ENCODE assay signal across 10 mouse cellular contexts in the genomic region with DNA sequence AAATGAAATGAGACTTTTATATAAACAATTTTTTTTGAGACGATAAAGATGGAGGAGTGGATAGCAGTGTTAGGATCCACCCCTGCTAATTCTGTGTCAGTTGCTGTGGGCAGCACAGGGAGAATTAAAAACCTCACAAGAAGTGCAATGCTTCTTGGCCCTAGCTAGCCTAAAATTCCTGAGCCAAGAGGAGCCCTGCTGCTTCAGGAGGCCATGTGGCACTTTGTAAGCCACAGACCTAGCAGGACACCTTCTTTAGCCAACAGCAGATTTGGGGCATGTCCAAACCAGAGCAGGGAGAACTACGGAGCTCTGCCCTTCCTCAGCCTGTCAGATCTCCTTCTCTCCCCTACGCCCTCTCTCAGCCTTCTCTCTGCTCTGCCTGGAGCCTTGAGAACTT. TPM values are rescaled to one million over a fixed set of nuclear protein-coding genes. Genes with fewer than 3 reads are reported as not detected.
DNase-seq lines count a peak whose midpoint lies in the region; ATAC-seq and TF ChIP-seq lines count a peak whose summit lies in the region.
"Had no signal": no experiment of that assay in that cellular context is flagged by ENCODE, and none has a peak within 500 bp of the region (broad histone marks: within the 10 kb centered on the region; RNA-seq: fewer than 3 reads in every experiment).

No protein-coding gene starts in this region.

- no peak for TF ChIP-seq CTCF in thymus, adult 2 months (IDR thresholded peaks at IDR 0.05; ENCODE audit: borderline replicate concordance, control insufficient read depth, extremely low read depth, insufficient read depth, low read length, poor library complexity)

- no peak overlapping the region for H3K9ac ChIP-seq in hindbrain, embryonic 14.5 days
- no peak overlapping the region for H3K9ac ChIP-seq in hindbrain, embryonic 12.5 days

- no peak overlapping the region for H3K4me2 ChIP-seq in hindbrain, embryonic 14.5 days (replicated peaks)
- no peak overlapping the region for H3K4me2 ChIP-seq in hindbrain, embryonic 12.5 days (replicated peaks)

- H3K4me3 ChIP-seq in hindbrain, embryonic 14.5 days (replicated peaks; ENCODE audit: low read length) = no peak overlapping the region
- no peak overlapping the region for H3K4me3 ChIP-seq in hindbrain, embryonic 12.5 days
- no peak overlapping the region for H3K4me3 ChIP-seq in thymus, adult 2 months (ENCODE audit: control insufficient read depth, insufficient read depth, low read length)

- H3K36me3 ChIP-seq in hindbrain, embryonic 14.5 days (replicated peaks; ENCODE audit: control insufficient read depth, insufficient read depth) = no peaks in the 10 kb centered on the region
- no peaks in the 10 kb centered on the region for H3K36me3 ChIP-seq in hindbrain, embryonic 12.5 days
- no peaks in the 10 kb centered on the region for H3K36me3 ChIP-seq in thymus, adult 2 months (ENCODE audit: control insufficient read depth, insufficient read depth, low read length)

- no peak for TF ChIP-seq POLR2A in thymus, adult 2 months (IDR thresholded peaks at IDR 0.05; ENCODE audit: control insufficient read depth, extremely low read depth, insufficient read depth, low read length, poor library complexity)

- no peak for ATAC-seq in hindbrain, embryonic 14.5 days (ENCODE audit: low FRiP score)
- ATAC-seq in hindbrain, embryonic 12.5 days (ENCODE audit: low FRiP score) = no peak

- 77% methylated on average over 3 of the region's 3 CpGs for WGBS in hindbrain, embryonic 14.5 days
- WGBS in hindbrain, embryonic 12.5 days = 87% methylated on average over 3 of the region's 3 CpGs
- 95% methylated on average over 3 of the region's 3 CpGs for WGBS in thymus, adult 2 months

- DNase-seq in hindbrain, embryonic 14.5 days (ENCODE audit: low spot score) = no peak
- DNase-seq in urinary bladder, adult 2 months (ENCODE audit: low spot score) = peak; percentile 20
- DNase-seq in urinary bladder, postnatal 10 days (ENCODE audit: low spot score) = no peak
- DNase-seq in cerebellum, postnatal 36 days = peak; percentile 83 to 89
- DNase-seq in thymus, adult 2 months = no peak
- no peak for DNase-seq in c-Kit-positive CD71-positive TER-119-positive erythroid progenitor cells, embryonic 14.5 days (ENCODE audit: low spot score)
- DNase-seq in T-cell, adult 2 months (ENCODE audit: low spot score) = no peak
- DNase-seq: gastrocnemius, postnatal 14 days; kidney, postnatal 25 days had no signal

- H3K27ac ChIP-seq in hindbrain, embryonic 14.5 days = 0 out of 2 replicates have a peak overlapping the region, but pooled peaks have one; percentile 14
- no peak overlapping the region for H3K27ac ChIP-seq in hindbrain, embryonic 12.5 days
- H3K27ac ChIP-seq in thymus, adult 2 months (ENCODE audit: control insufficient read depth, insufficient read depth, low read length) = no peak overlapping the region

- no peaks in the 10 kb centered on the region for H3K9me3 ChIP-seq in hindbrain, embryonic 14.5 days (ENCODE audit: control insufficient read depth, low read length)
- H3K9me3 ChIP-seq in hindbrain, embryonic 12.5 days (replicated peaks) = no peaks in the 10 kb centered on the region

- peaks cover 6% of the 10 kb centered on the region; the same call in 1 of the 2 replicates for H3K4me1 ChIP-seq in hindbrain, embryonic 14.5 days (replicated peaks; ENCODE audit: control insufficient read depth, insufficient read depth, low read length)
- peaks cover 9% of the 10 kb centered on the region for H3K4me1 ChIP-seq in hindbrain, embryonic 12.5 days
- H3K4me1 ChIP-seq in thymus, adult 2 months (replicated peaks; ENCODE audit: control insufficient read depth, insufficient read depth, low read length) = no peaks in the 10 kb centered on the region

- no peaks in the 10 kb centered on the region for H3K27me3 ChIP-seq in hindbrain, embryonic 14.5 days (ENCODE audit: control insufficient read depth, insufficient read depth, low read length)
- H3K27me3 ChIP-seq in hindbrain, embryonic 12.5 days = no peaks in the 10 kb centered on the region
- no peaks in the 10 kb centered on the region for H3K27me3 ChIP-seq in thymus, adult 2 months (ENCODE audit: control insufficient read depth, insufficient read depth, low read length)

RNA-seq across cellular contexts. Expression of gene Heg1, which starts 13.8 kb away (rescaled TPM):
- polyA plus RNA-seq in hindbrain, embryonic 14.5 days (2014; fragmentation: Nextera tagmentation; extraction: Ambion mirVana) = 10.7 and 11.2 TPM in 2 replicates
- polyA plus RNA-seq in hindbrain, embryonic 12.5 days (2016; fragmentation: Nextera tagmentation; extraction: Ambion mirVana) = 21.3 and 22.9 TPM in 2 replicates
- polyA plus RNA-seq in urinary bladder, adult 2 months (2012; rRNA removed) = 66.3 and 86.7 TPM in 2 replicates
- polyA plus RNA-seq in thymus, adult 2 months (2012; rRNA removed) = 39.1 and 43.7 TPM in 2 replicates

Comparison
In these comparisons a context has a peak if more than half of its experiments do, and no peak if none do; other contexts are left out.
1. DNase-seq: peak in urinary bladder, adult 2 months (single experiment) and cerebellum, postnatal 36 days (2 of 2); none in hindbrain, embryonic 14.5 days (single experiment), urinary bladder, postnatal 10 days (single experiment), thymus, adult 2 months (single experiment), c-Kit-positive CD71-positive TER-119-positive erythroid progenitor cells, embryonic 14.5 days (single experiment) and T-cell, adult 2 months (single experiment).